Mouse (Mus musculus) urinary bladder, postnatal 25 days (tissue): ENCODE measurements around the gene Gm49361.
"Not testable (repeated sequence)": the region's sequence is repeated elsewhere in the genome, so short reads cannot be mapped to it uniquely, and the experiment has no call there.

Experiments
- DNase-seq: peaks from one replicate; pipeline ENCODE4 v3.0.0; 2022; ENCODE audit warnings: low spot score

Gm49361 gene

GRCm38 (mm10) chr14:57746001-57746771 lies at the start of gene Gm49361:
TSS of gene Gm49361 (minus strand) at chr14:57746103.
- DNase-seq, result peak; percentile 93

GRCm38 (mm10) chr14:57791171-57791570 lies 45.3 kb upstream of the Gm49361 start:
- no peak for DNase-seq

GRCm38 (mm10) chr14:57789759-57790158 lies 43.9 kb upstream of the Gm49361 start:
- DNase-seq, result no peak

GRCm38 (mm10) chr14:57789311-57789710 lies 43.4 kb upstream of the Gm49361 start:
- no peak for DNase-seq

GRCm38 (mm10) chr14:57787406-57787805 lies 41.5 kb upstream of the Gm49361 start:
- DNase-seq, result no peak

GRCm38 (mm10) chr14:57772157-57772815 lies 26.4 kb upstream of the Gm49361 start:
- DNase-seq, result no peak

GRCm38 (mm10) chr14:57769102-57769501 lies 23.2 kb upstream of the Gm49361 start:
- DNase-seq, result no peak

- no peak for DNase-seq
These were observed 14.8 kb upstream of the Gm49361 start for GRCm38 (mm10) chr14:57760447-57761412.

- no peak for DNase-seq
These were observed 12.3 kb upstream of the Gm49361 start, which contains the start of gene Lats2 for GRCm38 (mm10) chr14:57758237-57758636. TSS of gene Lats2 (minus strand) at chr14:57758388.

- DNase-seq, result no peak
These were observed 10.2 kb upstream of the Gm49361 start for GRCm38 (mm10) chr14:57756094-57756493.

- no peak for DNase-seq
These were observed 9.8 kb upstream of the Gm49361 start for GRCm38 (mm10) chr14:57755661-57756060.

- no peak for DNase-seq
These were observed 7.6 kb upstream of the Gm49361 start for GRCm38 (mm10) chr14:57753351-57753992.

- not testable (repeated sequence) for DNase-seq
These were observed 5.1 kb upstream of the Gm49361 start for GRCm38 (mm10) chr14:57751006-57751405.

- DNase-seq, result no peak
These were observed 3.6 kb upstream of the Gm49361 start for GRCm38 (mm10) chr14:57749501-57749900.

- DNase-seq, result peak; percentile 47
These were observed 473 bp downstream of the Gm49361 start for GRCm38 (mm10) chr14:57745291-57745969.

GRCm38 (mm10) chr14:57744547-57744946 lies 1.4 kb downstream of the Gm49361 start:
- DNase-seq, result no peak

- DNase-seq, result no peak
These were observed 5.3 kb downstream of the Gm49361 start for GRCm38 (mm10) chr14:57740651-57741050.

- no peak for DNase-seq
These were observed 8.8 kb downstream of the Gm49361 start for GRCm38 (mm10) chr14:57737089-57737488.

- no peak for DNase-seq
These were observed 9.8 kb downstream of the Gm49361 start for GRCm38 (mm10) chr14:57736141-57736540.

- DNase-seq, result no peak
These were observed 13.1 kb downstream of the Gm49361 start for GRCm38 (mm10) chr14:57732668-57733293.

- DNase-seq, result peak; percentile 32
These were observed 15.4 kb downstream of the Gm49361 start for GRCm38 (mm10) chr14:57730527-57730926.
